Mouse (Mus musculus): ENCODE measurements around the gene Exosc10. TPM values are rescaled to one million over a fixed set of nuclear protein-coding genes. Genes with fewer than 3 reads are reported as not detected.

The Exosc10 gene
- polyA plus RNA-seq, 1 experiment from 2014 or later = 81.9 TPM

DNA sequence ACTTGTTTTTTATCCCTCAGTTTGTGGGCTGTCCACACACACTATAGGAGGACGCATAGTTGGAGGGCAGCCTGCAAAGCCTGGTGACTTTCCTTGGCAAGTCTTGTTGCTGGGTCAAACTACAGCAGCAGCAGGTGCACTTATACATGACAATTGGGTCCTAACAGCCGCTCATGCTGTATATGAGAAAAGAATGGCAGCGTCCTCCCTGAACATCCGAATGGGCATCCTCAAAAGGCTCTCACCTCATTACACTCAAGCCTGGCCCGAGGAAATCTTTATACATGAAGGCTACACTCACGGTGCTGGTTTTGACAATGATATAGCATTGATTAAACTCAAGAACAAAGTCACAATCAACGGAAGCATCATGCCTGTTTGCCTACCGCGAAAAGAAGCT is 55.5 kb downstream of the Exosc10 start:
- H3K9me3 ChIP-seq (replicated peaks) = no peaks in the 10 kb centered on the region
- no peak overlapping the region; the same call in 1 of the 2 replicates for H3K27ac ChIP-seq (replicated peaks)
- H3K9ac ChIP-seq (replicated peaks) = no peak overlapping the region
- H3K4me1 ChIP-seq = peaks cover 16% of the 10 kb centered on the region
- no peak for ATAC-seq (ENCODE audit: low FRiP score)
- no peak overlapping the region for H3K4me2 ChIP-seq
- no peaks in the 10 kb centered on the region for H3K27me3 ChIP-seq (replicated peaks)
- peaks cover 38% of the 10 kb centered on the region for H3K36me3 ChIP-seq
- WGBS = 34% methylated on average over 9 of the region's 9 CpGs
- no peak overlapping the region for H3K4me3 ChIP-seq (replicated peaks)

GRCm38 (mm10) chr4:148619805-148620204 is 61.6 kb downstream of the Exosc10 start:
- no peaks in the 10 kb centered on the region for H3K9me3 ChIP-seq (replicated peaks)
- H3K4me3 ChIP-seq (replicated peaks) = no peak overlapping the region
- H3K4me2 ChIP-seq = no peak overlapping the region
- H3K4me1 ChIP-seq = peaks cover 14% of the 10 kb centered on the region
- ATAC-seq (ENCODE audit: low FRiP score) = no peak
- H3K9ac ChIP-seq (replicated peaks) = no peak overlapping the region
- WGBS = 91% methylated on average over 1 of the region's 1 CpGs
- no peak overlapping the region for H3K27ac ChIP-seq (replicated peaks)
- H3K36me3 ChIP-seq = peaks cover 75% of the 10 kb centered on the region
- no peaks in the 10 kb centered on the region for H3K27me3 ChIP-seq (replicated peaks)

DNA sequence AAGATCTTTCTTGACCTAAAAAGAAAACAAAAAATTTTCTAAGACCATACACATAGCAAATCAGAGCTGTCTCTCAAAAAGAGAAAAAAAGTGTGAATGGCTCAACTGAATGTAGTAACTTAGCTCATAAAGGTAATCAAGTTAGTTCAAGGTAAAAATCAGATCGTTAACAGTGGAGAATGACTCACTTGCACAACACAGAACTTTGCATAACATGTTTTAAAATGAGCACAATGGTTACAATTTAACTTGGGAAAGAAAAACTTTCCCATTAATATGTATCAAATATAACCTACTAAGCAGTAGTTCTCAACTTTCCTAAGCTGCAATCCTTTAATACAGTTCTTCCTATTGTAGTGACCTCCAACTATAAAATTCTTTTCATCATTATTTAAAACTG is 62.5 kb downstream of the Exosc10 start:
- peaks cover 23% of the 10 kb centered on the region for H3K4me1 ChIP-seq
- H3K9me3 ChIP-seq (replicated peaks) = no peaks in the 10 kb centered on the region
- no peak overlapping the region for H3K9ac ChIP-seq (replicated peaks)
- H3K36me3 ChIP-seq = peaks cover 75% of the 10 kb centered on the region
- no peak for ATAC-seq (ENCODE audit: low FRiP score)
- no peaks in the 10 kb centered on the region for H3K27me3 ChIP-seq (replicated peaks)
- 98% methylated on average over 1 of the region's 1 CpGs for WGBS
- no peak overlapping the region for H3K27ac ChIP-seq (replicated peaks)
- H3K4me2 ChIP-seq = no peak overlapping the region
- H3K4me3 ChIP-seq (replicated peaks) = no peak overlapping the region

- H3K36me3 ChIP-seq = peaks cover 65% of the 10 kb centered on the region
- WGBS = 98% methylated on average over 4 of the region's 4 CpGs
- H3K4me1 ChIP-seq = peaks cover 29% of the 10 kb centered on the region
- no peak overlapping the region for H3K9ac ChIP-seq (replicated peaks)
- no peak for ATAC-seq (ENCODE audit: low FRiP score)
- no peaks in the 10 kb centered on the region for H3K27me3 ChIP-seq (replicated peaks)
- H3K27ac ChIP-seq (replicated peaks) = no peak overlapping the region
- no peaks in the 10 kb centered on the region for H3K9me3 ChIP-seq (replicated peaks)
- H3K4me2 ChIP-seq = no peak overlapping the region
- H3K4me3 ChIP-seq (replicated peaks) = no peak overlapping the region
These were observed 64.3 kb downstream of the Exosc10 start for GRCm38 (mm10) chr4:148622485-148622884.

DNA sequence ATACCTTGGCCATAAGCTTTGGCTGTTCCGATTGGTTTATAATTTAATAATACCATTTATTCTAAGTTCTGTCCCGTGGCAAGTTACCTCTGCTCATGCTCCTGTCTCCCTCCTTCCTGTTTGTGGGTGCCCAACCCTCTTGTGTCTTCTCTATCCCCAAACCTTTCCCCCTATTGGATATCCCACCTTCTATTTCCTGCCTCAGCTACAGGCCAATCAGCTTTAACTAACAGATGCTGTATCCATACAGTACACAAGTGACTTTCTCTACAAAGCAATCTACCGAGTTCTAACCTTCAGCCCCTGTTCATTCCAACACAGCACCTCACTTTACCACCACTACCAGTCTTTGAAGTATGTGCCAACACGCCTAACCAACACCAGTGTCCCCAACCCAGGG is 65.4 kb downstream of the Exosc10 start:
- no peak overlapping the region for H3K4me3 ChIP-seq (replicated peaks)
- H3K27ac ChIP-seq (replicated peaks) = no peak overlapping the region
- H3K4me1 ChIP-seq = peaks cover 29% of the 10 kb centered on the region
- no peaks in the 10 kb centered on the region for H3K27me3 ChIP-seq (replicated peaks)
- H3K9ac ChIP-seq (replicated peaks) = no peak overlapping the region
- no peaks in the 10 kb centered on the region for H3K9me3 ChIP-seq (replicated peaks)
- 89% methylated on average over 4 of the region's 4 CpGs for WGBS
- no peak for ATAC-seq (ENCODE audit: low FRiP score)
- peaks cover 59% of the 10 kb centered on the region for H3K36me3 ChIP-seq
- H3K4me2 ChIP-seq = no peak overlapping the region

DNA sequence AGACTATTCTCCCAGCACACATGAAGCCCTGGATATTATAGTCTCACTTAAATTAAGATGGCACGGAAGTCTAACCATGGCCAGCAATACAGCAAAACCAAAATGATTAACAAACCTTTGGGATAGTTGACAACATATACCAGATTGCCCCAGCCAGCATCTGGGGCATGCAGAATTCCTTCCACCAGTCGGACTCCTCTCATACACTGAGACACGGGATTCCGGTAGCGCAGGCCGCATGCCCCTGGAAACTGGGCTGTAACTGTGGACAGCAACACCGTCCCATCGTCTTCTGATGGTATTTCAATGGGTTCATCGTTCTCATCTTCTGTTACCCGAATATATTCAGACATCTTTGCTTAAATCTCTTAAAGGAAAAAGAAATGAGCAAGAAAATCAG is 66.8 kb downstream of the Exosc10 start:
- WGBS = 83% methylated on average over 10 of the region's 10 CpGs
- Histone ChIP-seq H3K4me3 (replicated peaks) (no peak overlapping the region), H3K9me3 (replicated peaks) (no peaks in the 10 kb centered on the region), H3K4me1 (peaks cover 29% of the 10 kb centered on the region), H3K27ac (replicated peaks) (no peak overlapping the region), H3K9ac (replicated peaks) (no peak overlapping the region), H3K36me3 (peaks cover 45% of the 10 kb centered on the region), H3K4me2 (peak overlapping the region; percentile 95), H3K27me3 (replicated peaks) (no peaks in the 10 kb centered on the region)
- no peak for ATAC-seq (ENCODE audit: low FRiP score)

DNA sequence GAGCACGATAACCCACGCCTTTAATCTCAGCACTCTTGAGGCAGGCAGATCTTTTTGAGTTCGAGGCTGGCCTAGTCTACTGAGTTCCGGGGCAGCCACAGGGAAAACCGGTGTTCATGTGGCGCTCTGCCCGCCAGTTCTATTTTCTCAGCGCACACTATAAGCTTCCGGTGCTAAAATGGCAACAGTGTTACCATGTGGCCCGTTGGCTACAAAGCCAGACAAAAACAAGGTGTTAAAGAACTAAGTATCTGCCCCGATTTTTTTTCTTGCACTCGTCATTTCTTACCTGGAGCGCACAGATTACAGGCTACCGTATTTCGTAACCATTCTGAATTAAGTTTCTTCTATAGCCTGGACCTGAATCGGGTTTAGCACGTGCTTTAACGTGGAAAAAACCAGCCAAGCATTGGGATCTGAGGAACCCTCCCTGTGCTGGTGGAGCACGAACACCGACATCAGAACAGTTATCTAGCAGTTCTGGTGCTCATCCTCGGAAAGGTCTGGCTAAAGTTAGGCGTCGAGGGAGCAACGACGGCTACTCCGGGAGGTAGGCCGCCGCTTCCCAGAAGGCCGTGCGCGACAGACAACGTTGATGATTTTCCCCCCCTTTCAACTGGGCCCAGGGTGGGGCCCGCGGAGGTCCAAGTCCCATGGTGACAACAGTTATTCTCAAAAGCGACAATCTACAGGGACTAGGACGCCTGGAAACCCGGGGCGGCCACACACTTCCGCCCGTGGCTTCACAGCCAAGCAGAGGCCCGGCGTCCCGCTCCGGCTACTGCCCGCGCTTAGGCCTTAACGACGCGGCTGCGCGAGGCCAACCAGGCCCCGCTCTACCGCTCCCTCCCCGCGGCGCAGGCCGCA is 67.8 kb downstream of the Exosc10 start:
- Histone ChIP-seq H3K4me1 (peaks cover 29% of the 10 kb centered on the region), H3K4me2 (peak overlapping the region; percentile 95), H3K9ac (replicated peaks) (peak overlapping the region; percentile 92), H3K27ac (replicated peaks) (peak overlapping the region; percentile 90), H3K9me3 (replicated peaks) (no peaks in the 10 kb centered on the region), H3K4me3 (replicated peaks) (peak overlapping the region; percentile 74), H3K27me3 (replicated peaks) (no peaks in the 10 kb centered on the region), H3K36me3 (peaks cover 38% of the 10 kb centered on the region)
- peak; percentile 65 for ATAC-seq (ENCODE audit: low FRiP score)
- WGBS = under 1% methylated on average over 57 of the region's 57 CpGs

DNA sequence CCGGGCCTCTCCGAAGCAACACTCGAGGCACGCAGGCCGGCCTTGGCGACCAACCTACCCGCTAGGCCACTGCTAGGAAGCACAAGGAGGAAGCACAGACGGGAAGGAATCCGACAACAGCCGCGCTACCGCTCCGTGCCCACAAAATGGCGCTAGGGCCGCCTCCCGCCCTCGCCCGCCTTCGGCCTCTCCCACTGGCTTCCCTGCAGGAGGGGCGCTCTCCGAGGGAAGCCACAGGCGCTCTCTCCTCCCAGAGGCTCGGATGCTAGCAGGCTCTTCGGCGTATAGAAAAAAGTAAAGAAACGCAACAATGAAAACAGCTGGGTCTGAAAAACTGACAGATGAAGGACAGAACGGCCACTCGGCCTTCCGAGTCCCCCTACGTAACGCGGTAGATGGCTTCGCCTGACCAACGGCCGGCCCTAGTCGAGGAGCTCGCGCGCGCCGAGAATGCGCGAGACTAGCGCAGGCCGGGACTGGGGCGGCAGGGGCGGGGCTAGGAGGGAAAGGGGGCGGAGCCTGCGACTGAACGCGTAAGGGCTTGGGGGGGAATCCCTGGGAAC is 68.5 kb downstream of the Exosc10 start, which contains the start of gene Tardbp:
Tardbp (minus strand) TSS at position 397 of the 563 bp plus-strand sequence.
- Histone ChIP-seq H3K9me3 (replicated peaks) (no peaks in the 10 kb centered on the region), H3K27me3 (replicated peaks) (no peaks in the 10 kb centered on the region), H3K4me1 (peaks cover 29% of the 10 kb centered on the region), H3K9ac (replicated peaks) (peak within 1 kb of the TSS; percentile 92), H3K27ac (replicated peaks) (peak within 1 kb of the TSS; percentile 90), H3K4me3 (replicated peaks) (peak within 1 kb of the TSS; percentile 74), H3K36me3 (peaks cover 31% of the 10 kb centered on the region), H3K4me2 (peak within 1 kb of the TSS; percentile 95)
- under 1% methylated on average over 50 of the region's 51 CpGs for WGBS
- ATAC-seq (ENCODE audit: low FRiP score) = peak; percentile 98

- peak overlapping the region; percentile 34; the same call in 1 of the 2 replicates for H3K9ac ChIP-seq (replicated peaks)
- 60% methylated on average over 3 of the region's 3 CpGs for WGBS
- no peaks in the 10 kb centered on the region for H3K27me3 ChIP-seq (replicated peaks)
- peak overlapping the region; percentile 90; the same call in 1 of the 2 replicates for H3K27ac ChIP-seq (replicated peaks)
- H3K4me3 ChIP-seq (replicated peaks) = peak overlapping the region; percentile 74
- peak; percentile 27 for ATAC-seq (ENCODE audit: low FRiP score)
- no peaks in the 10 kb centered on the region for H3K9me3 ChIP-seq (replicated peaks)
- peaks cover 29% of the 10 kb centered on the region for H3K4me1 ChIP-seq
- peaks cover 27% of the 10 kb centered on the region for H3K36me3 ChIP-seq
- H3K4me2 ChIP-seq = peak overlapping the region; percentile 95
These were observed 69.0 kb downstream of the Exosc10 start for GRCm38 (mm10) chr4:148627246-148627645.

Other genes with a start within 250 kb of the Exosc10 start
- gene Ubiad1, start 113.7 kb upstream of the Exosc10 start, polyA plus RNA-seq (2015; fragmentation: Nextera tagmentation; extraction: Ambion mirVana) = 17.7 and 19.7 TPM in 2 replicates
- 17.7 and 21.4 TPM in 2 replicates for gene Mtor, start 109.8 kb upstream of the Exosc10 start, polyA plus RNA-seq (2015; fragmentation: Nextera tagmentation; extraction: Ambion mirVana)
- gene Angptl7, start 58.0 kb upstream of the Exosc10 start, polyA plus RNA-seq (2015; fragmentation: Nextera tagmentation; extraction: Ambion mirVana) = 0.36 and 0.61 TPM in 2 replicates
- gene Srm, start 33.1 kb downstream of the Exosc10 start, polyA plus RNA-seq (2015; fragmentation: Nextera tagmentation; extraction: Ambion mirVana) = 198 and 210 TPM in 2 replicates
- 1.3 and 1.6 TPM in 2 replicates for gene Masp2, start 44.1 kb downstream of the Exosc10 start, polyA plus RNA-seq (2015; fragmentation: Nextera tagmentation; extraction: Ambion mirVana)
- gene Tardbp, start 68.6 kb downstream of the Exosc10 start, polyA plus RNA-seq (2015; fragmentation: Nextera tagmentation; extraction: Ambion mirVana) = 155 and 196 TPM in 2 replicates
- not detected in 2 replicates for gene Gm572, start 84.9 kb downstream of the Exosc10 start, polyA plus RNA-seq (2015; fragmentation: Nextera tagmentation; extraction: Ambion mirVana)
- 11.0 and 12.3 TPM in 2 replicates for gene Casz1, start 246.0 kb downstream of the Exosc10 start, polyA plus RNA-seq (2015; fragmentation: Nextera tagmentation; extraction: Ambion mirVana)

Data from neural tube, embryonic 15.5 days (tissue).